Comparison of ENCODE assay signal across 23 mouse cellular contexts in the genomic region with DNA sequence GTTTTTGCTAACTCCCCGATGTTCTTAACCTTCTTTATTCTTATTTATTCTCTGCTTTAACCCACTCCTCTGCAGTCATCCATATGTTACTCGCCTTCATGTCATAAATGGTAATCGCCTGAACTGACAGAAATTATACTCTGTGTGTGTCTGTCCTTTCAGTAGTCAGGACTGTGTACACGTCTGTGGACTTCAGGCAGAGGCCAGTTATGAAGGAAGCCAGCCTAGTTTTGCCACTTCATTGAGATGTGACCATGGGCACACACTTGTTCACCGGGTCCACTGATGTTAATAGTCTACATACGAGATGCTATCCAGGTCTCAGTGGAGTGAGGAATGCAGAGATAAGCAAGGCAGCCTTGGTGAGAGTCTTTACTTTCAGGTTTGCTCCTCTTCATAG.
DNase-seq lines count a peak whose midpoint lies in the region; ATAC-seq and TF ChIP-seq lines count a peak whose summit lies in the region.
"Had no signal": no experiment of that assay in that cellular context is flagged by ENCODE, and none has a peak within 500 bp of the region (broad histone marks: within the 10 kb centered on the region; RNA-seq: fewer than 3 reads in every experiment).

No protein-coding gene starts in this region.

- no peaks in the 10 kb centered on the region for H3K27me3 ChIP-seq in midbrain, embryonic 11.5 days (ENCODE audit: control insufficient read depth, insufficient read depth, low read length)
- no peaks in the 10 kb centered on the region for H3K27me3 ChIP-seq in midbrain, embryonic 16.5 days (ENCODE audit: control insufficient read depth, insufficient read depth, low read depth, low read length)
- H3K27me3 ChIP-seq in forebrain, embryonic 15.5 days = no peaks in the 10 kb centered on the region
- no peaks in the 10 kb centered on the region for H3K27me3 ChIP-seq in liver, postnatal 0 days (ENCODE audit: insufficient read depth, low read length)
- H3K27me3 ChIP-seq: embryonic facial prominence, embryonic 12.5 days; embryonic facial prominence, embryonic 15.5 days; heart, embryonic 15.5 days; hindbrain, embryonic 15.5 days had no signal

- H3K4me2 ChIP-seq in midbrain, embryonic 11.5 days = no peak overlapping the region
- no peak overlapping the region for H3K4me2 ChIP-seq in midbrain, embryonic 16.5 days (ENCODE audit: low read length)
- H3K4me2 ChIP-seq in forebrain, embryonic 15.5 days (replicated peaks) = no peak overlapping the region
- no peak overlapping the region for H3K4me2 ChIP-seq in liver, postnatal 0 days (ENCODE audit: low read depth, low read length)
- H3K4me2 ChIP-seq: embryonic facial prominence, embryonic 12.5 days; embryonic facial prominence, embryonic 15.5 days; heart, embryonic 12.5 days; heart, embryonic 15.5 days; hindbrain, embryonic 15.5 days had no signal

- no peak for TF ChIP-seq CTCF in liver, postnatal 0 days (IDR thresholded peaks at IDR 0.05; ENCODE audit: low read depth)

- H3K9me3 ChIP-seq in midbrain, embryonic 11.5 days (ENCODE audit: control insufficient read depth, low read length) = no peaks in the 10 kb centered on the region
- no peaks in the 10 kb centered on the region; the same call in 1 of the 2 replicates for H3K9me3 ChIP-seq in midbrain, embryonic 16.5 days (replicated peaks; ENCODE audit: control insufficient read depth, low read length, poor library complexity, severe bottlenecking)
- no peaks in the 10 kb centered on the region for H3K9me3 ChIP-seq in forebrain, embryonic 15.5 days
- no peaks in the 10 kb centered on the region for H3K9me3 ChIP-seq in liver, postnatal 0 days (ENCODE audit: low read length)
- H3K9me3 ChIP-seq: embryonic facial prominence, embryonic 12.5 days; embryonic facial prominence, embryonic 15.5 days; heart, embryonic 12.5 days; heart, embryonic 15.5 days; hindbrain, embryonic 15.5 days had no signal

- TF ChIP-seq EP300 in liver, postnatal 0 days (IDR thresholded peaks at IDR 0.05; ENCODE audit: low read depth) = no peak

- H3K36me3 ChIP-seq in midbrain, embryonic 11.5 days (ENCODE audit: control insufficient read depth, insufficient read depth, low read length) = no peaks in the 10 kb centered on the region
- no peaks in the 10 kb centered on the region for H3K36me3 ChIP-seq in midbrain, embryonic 16.5 days (ENCODE audit: control insufficient read depth, insufficient read depth, low read length)
- no peaks in the 10 kb centered on the region for H3K36me3 ChIP-seq in forebrain, embryonic 15.5 days
- no peaks in the 10 kb centered on the region for H3K36me3 ChIP-seq in liver, postnatal 0 days (replicated peaks; ENCODE audit: insufficient read depth, low read length)
- H3K36me3 ChIP-seq: embryonic facial prominence, embryonic 12.5 days; embryonic facial prominence, embryonic 15.5 days; heart, embryonic 12.5 days; heart, embryonic 15.5 days; hindbrain, embryonic 15.5 days had no signal

- H3K4me3 ChIP-seq in midbrain, embryonic 11.5 days (ENCODE audit: low read depth, low read length) = no peak overlapping the region
- H3K4me3 ChIP-seq in midbrain, embryonic 16.5 days (ENCODE audit: low read depth, low read length) = no peak overlapping the region
- H3K4me3 ChIP-seq in forebrain, embryonic 15.5 days = no peak overlapping the region
- H3K4me3 ChIP-seq in liver, postnatal 0 days (ENCODE audit: low read depth, low read length) = no peak overlapping the region
- H3K4me3 ChIP-seq: embryonic facial prominence, embryonic 12.5 days; embryonic facial prominence, embryonic 15.5 days; heart, embryonic 12.5 days; heart, embryonic 15.5 days; hindbrain, embryonic 15.5 days had no signal

- H3K27ac ChIP-seq in midbrain, embryonic 11.5 days (ENCODE audit: low read depth, low read length) = no peak overlapping the region
- no peak overlapping the region for H3K27ac ChIP-seq in midbrain, embryonic 16.5 days (ENCODE audit: low read length)
- peak overlapping the region; percentile 55 for H3K27ac ChIP-seq in forebrain, embryonic 15.5 days (replicated peaks)
- no peak overlapping the region for H3K27ac ChIP-seq in liver, postnatal 0 days (ENCODE audit: low read depth)
- H3K27ac ChIP-seq: embryonic facial prominence, embryonic 12.5 days; embryonic facial prominence, embryonic 15.5 days; heart, embryonic 15.5 days; hindbrain, embryonic 15.5 days had no signal

- ATAC-seq in midbrain, embryonic 11.5 days (ENCODE audit: low FRiP score) = no peak
- no peak for ATAC-seq in midbrain, embryonic 16.5 days
- ATAC-seq in forebrain, embryonic 15.5 days (replicated peaks) = 0 out of 2 replicates have a peak, but pooled peaks have one; percentile 26
- no peak for ATAC-seq in liver, postnatal 0 days
- ATAC-seq: CD4-positive, CD25-positive, alpha-beta regulatory T cell, adult 4 months; intestine, postnatal 0 days had no signal

- peak; percentile 64 for DNase-seq in heart, adult 11 months
- no peak for DNase-seq in heart, adult 8-10 months (ENCODE audit: low spot score)
- peak; percentile 67 for DNase-seq in midbrain, embryonic 11.5 days (ENCODE audit: low spot score, missing footprints)
- no peak for DNase-seq in liver, postnatal 0 days
- DNase-seq: adrenal gland, adult 2 months; adrenal gland, postnatal 14 days; cerebellum, adult 11 months; cerebellum, adult 2 months; cerebellum, adult 9-11 months; cerebellum, postnatal 25 days; gastrocnemius, postnatal 10 days; gastrocnemius, postnatal 36 days; heart, postnatal 10 days; heart, postnatal 36 days had no signal

- WGBS in midbrain, embryonic 11.5 days = 90% methylated on average over 6 of the region's 6 CpGs
- 75% methylated on average over 6 of the region's 6 CpGs for WGBS in midbrain, embryonic 16.5 days
- WGBS in forebrain, embryonic 15.5 days = 64% methylated on average over 6 of the region's 6 CpGs
- 66% methylated on average over 6 of the region's 6 CpGs for WGBS in liver, postnatal 0 days (ENCODE audit: insufficient replicate concordance)

- peaks cover 9% of the 10 kb centered on the region for H3K4me1 ChIP-seq in midbrain, embryonic 11.5 days (ENCODE audit: control insufficient read depth, insufficient read depth, low read length)
- peaks cover 7% of the 10 kb centered on the region for H3K4me1 ChIP-seq in midbrain, embryonic 16.5 days (ENCODE audit: control insufficient read depth, insufficient read depth, low read length)
- H3K4me1 ChIP-seq in forebrain, embryonic 15.5 days = peaks cover 19% of the 10 kb centered on the region
- H3K4me1 ChIP-seq in liver, postnatal 0 days (ENCODE audit: insufficient read depth) = no peaks in the 10 kb centered on the region
- H3K4me1 ChIP-seq: embryonic facial prominence, embryonic 12.5 days; heart, embryonic 12.5 days; heart, embryonic 15.5 days; hindbrain, embryonic 15.5 days had no signal

- no peak overlapping the region for H3K9ac ChIP-seq in midbrain, embryonic 11.5 days (ENCODE audit: low read length)
- no peak overlapping the region for H3K9ac ChIP-seq in midbrain, embryonic 16.5 days (ENCODE audit: low read depth, low read length)
- H3K9ac ChIP-seq in forebrain, embryonic 15.5 days (replicated peaks) = no peak overlapping the region
- H3K9ac ChIP-seq in liver, postnatal 0 days (replicated peaks) = no peak overlapping the region
- H3K9ac ChIP-seq: embryonic facial prominence, embryonic 12.5 days; embryonic facial prominence, embryonic 15.5 days; heart, embryonic 12.5 days; heart, embryonic 15.5 days; hindbrain, embryonic 15.5 days had no signal

Comparison
In these comparisons a context has a peak if more than half of its experiments do, and no peak if none do; other contexts are left out.
1. DNase-seq: peak in heart, adult 11 months (single experiment) and midbrain, embryonic 11.5 days (single experiment); none in heart, adult 8-10 months (single experiment) and liver, postnatal 0 days (single experiment).